In genomic region chr1:193928607-193929006, GRCm38 (mm10) we compare ENCODE assay signal across 15 mouse cellular contexts.
"Had no signal": no experiment of that assay in that cellular context is flagged by ENCODE, and none has a peak within 500 bp of the region (broad histone marks: within the 10 kb centered on the region; RNA-seq: fewer than 3 reads in every experiment).

No protein-coding gene starts in this region.

- H3K4me1 ChIP-seq: intestine, embryonic 15.5 days; limb, embryonic 10.5 days; lung, embryonic 15.5 days; megakaryocyte, embryonic 14.5 days; midbrain, embryonic 15.5 days; neural tube, embryonic 12.5 days had no signal

- ATAC-seq: intestine, embryonic 15.5 days; midbrain, embryonic 15.5 days had no signal

- H3K36me3 ChIP-seq: intestine, embryonic 15.5 days; limb, embryonic 10.5 days; lung, embryonic 15.5 days; midbrain, embryonic 15.5 days; neural tube, embryonic 12.5 days had no signal

- H3K9ac ChIP-seq: intestine, embryonic 15.5 days; lung, embryonic 15.5 days; midbrain, embryonic 15.5 days; neural tube, embryonic 12.5 days had no signal

- H3K4me3 ChIP-seq: intestine, embryonic 15.5 days; left cerebral cortex, adult 2 months; limb, embryonic 10.5 days; lung, embryonic 15.5 days; megakaryocyte, embryonic 14.5 days; midbrain, embryonic 15.5 days; neural tube, embryonic 12.5 days had no signal

- H3K4me2 ChIP-seq: intestine, embryonic 15.5 days; lung, embryonic 15.5 days; midbrain, embryonic 11.5 days; midbrain, embryonic 15.5 days; neural tube, embryonic 12.5 days had no signal

- DNase-seq: kidney, adult 18-20 months; kidney, postnatal 25 days; lung, postnatal 36 days; right cerebral cortex, adult 18-20 months; right cerebral cortex, postnatal 25 days; thymus, adult 18-20 months; thymus, postnatal 14 days had no signal

- H3K9me3 ChIP-seq: intestine, embryonic 15.5 days; limb, embryonic 10.5 days; lung, embryonic 15.5 days; midbrain, embryonic 15.5 days; neural tube, embryonic 12.5 days had no signal

- H3K27ac ChIP-seq: intestine, embryonic 15.5 days; left cerebral cortex, adult 2 months; limb, embryonic 10.5 days; lung, embryonic 15.5 days; midbrain, embryonic 15.5 days; neural tube, embryonic 12.5 days had no signal

- H3K27me3 ChIP-seq: intestine, embryonic 15.5 days; lung, embryonic 15.5 days; megakaryocyte, embryonic 14.5 days; midbrain, embryonic 15.5 days; neural tube, embryonic 12.5 days had no signal
